Mouse (Mus musculus): ENCODE data around the gene Gm42791. TPM values are rescaled to one million over a fixed set of nuclear protein-coding genes. Genes with fewer than 3 reads are reported as not detected.

Gm42791 gene
- total and polyA plus RNA-seq, 2 experiments: not detected

DNA sequence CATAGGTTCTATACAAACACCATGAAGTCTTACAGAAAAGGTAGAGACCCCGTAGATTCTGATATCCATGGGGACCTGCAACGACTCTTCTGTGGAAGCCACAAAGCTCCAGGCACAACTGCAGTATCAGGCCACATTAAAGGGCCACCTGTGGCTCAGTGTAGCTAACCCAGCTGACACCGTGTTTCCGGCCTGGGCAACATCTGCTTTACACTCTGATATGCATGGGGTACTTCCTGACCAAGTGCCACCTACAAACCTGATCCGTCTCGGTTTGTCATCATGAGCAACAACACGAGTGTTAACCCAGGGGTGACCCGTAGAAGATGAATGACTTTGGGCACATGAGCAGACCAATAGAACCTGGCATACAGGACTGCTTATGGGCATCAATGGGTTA lies 18.1 kb downstream of the Gm42791 start:
- 89% methylated on average over 8 of the region's 8 CpGs for WGBS
- Histone ChIP-seq H3K4me1 (ENCODE audit: control insufficient read depth, insufficient read depth, low read length) (peaks cover 13% of the 10 kb centered on the region), H3K9ac (ENCODE audit: low read depth, low read length) (no peak overlapping the region), H3K27me3 (ENCODE audit: control insufficient read depth, insufficient read depth, low read length) (no peaks in the 10 kb centered on the region), H3K27ac (replicated peaks; ENCODE audit: insufficient read depth, low read depth, low read length) (no peak overlapping the region), H3K4me3 (ENCODE audit: insufficient read depth, low read depth, low read length) (no peak overlapping the region), H3K79me2 (ENCODE audit: control insufficient read depth, insufficient read depth, low read length) (no peaks in the 10 kb centered on the region), H3K36me3 (ENCODE audit: control insufficient read depth, insufficient read depth, low read length) (no peaks in the 10 kb centered on the region)
- no peak for DNase-seq (ENCODE audit: extremely low read depth, low read depth, low spot score)
- TF ChIP-seq POLR2A (IDR thresholded peaks at IDR 0.05; ENCODE audit: extremely low read depth, insufficient read depth, low read length): no peak
- no peak for TF ChIP-seq CTCF (IDR thresholded peaks at IDR 0.05; ENCODE audit: low read depth, low read length)

DNA sequence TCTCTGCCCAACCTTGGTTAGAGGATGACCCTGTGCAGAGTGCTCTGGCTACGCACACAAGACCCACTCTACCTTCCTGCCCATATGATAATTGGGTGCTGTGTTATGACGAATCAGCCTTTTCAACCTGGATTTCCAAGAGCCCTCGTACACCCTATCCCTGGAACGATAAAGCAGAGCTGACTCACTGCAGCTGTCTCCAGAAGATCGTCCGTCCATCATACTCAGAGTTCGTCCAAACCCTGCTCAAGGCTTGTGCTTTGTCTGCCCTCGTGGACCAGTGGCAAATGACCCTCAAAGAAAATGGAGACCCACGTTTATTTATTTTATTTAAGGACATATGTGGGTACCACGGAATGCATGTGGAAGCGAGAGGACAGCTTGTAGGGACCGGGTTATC lies 19.9 kb downstream of the Gm42791 start:
- Histone ChIP-seq H3K36me3 (ENCODE audit: control insufficient read depth, insufficient read depth, low read length) (no peaks in the 10 kb centered on the region), H3K79me2 (ENCODE audit: control insufficient read depth, insufficient read depth, low read length) (no peaks in the 10 kb centered on the region), H3K27me3 (ENCODE audit: control insufficient read depth, insufficient read depth, low read length) (no peaks in the 10 kb centered on the region), H3K4me3 (ENCODE audit: insufficient read depth, low read depth, low read length) (no peak overlapping the region), H3K27ac (replicated peaks; ENCODE audit: insufficient read depth, low read depth, low read length) (no peak overlapping the region), H3K9ac (ENCODE audit: low read depth, low read length) (no peak overlapping the region), H3K4me1 (ENCODE audit: control insufficient read depth, insufficient read depth, low read length) (peaks cover 13% of the 10 kb centered on the region)
- TF ChIP-seq POLR2A (IDR thresholded peaks at IDR 0.05; ENCODE audit: extremely low read depth, insufficient read depth, low read length) (no peak), CTCF (IDR thresholded peaks at IDR 0.05; ENCODE audit: low read depth, low read length) (no peak)
- DNase-seq (ENCODE audit: extremely low read depth, low read depth, low spot score): no peak
- WGBS: 96% methylated on average over 12 of the region's 12 CpGs

DNA sequence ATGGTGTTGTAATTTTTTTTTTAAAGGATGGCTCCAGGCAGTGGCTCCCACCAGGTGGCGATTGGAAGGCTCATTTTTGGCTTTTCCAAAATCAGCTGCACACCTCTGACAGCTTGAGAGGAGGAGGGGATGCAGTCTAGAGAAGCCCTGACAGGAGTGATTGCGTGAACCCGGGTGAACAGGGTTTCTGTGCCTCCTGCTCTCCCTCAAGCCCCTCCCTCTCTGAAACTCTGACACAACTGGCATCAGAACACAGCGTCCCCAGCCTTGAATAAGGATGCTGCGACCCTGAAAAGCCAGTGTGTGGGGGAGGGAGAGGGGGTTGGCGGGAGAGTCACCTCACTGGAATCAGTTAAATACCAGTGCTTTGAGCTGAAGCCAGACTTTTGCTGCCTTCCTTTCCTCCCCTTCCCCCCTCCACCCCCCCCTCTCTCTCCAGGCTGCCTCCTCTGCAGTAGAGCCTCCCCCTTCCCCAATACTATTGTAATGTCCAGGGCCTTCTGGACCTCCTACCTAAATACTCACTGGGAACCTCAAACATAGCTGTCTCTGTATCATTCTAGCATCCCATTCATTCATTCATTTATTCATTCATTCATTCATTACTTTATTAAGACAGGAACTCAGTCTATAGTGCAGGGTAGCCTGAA lies 21.8 kb downstream of the Gm42791 start:
- Histone ChIP-seq H3K4me3 (ENCODE audit: insufficient read depth, low read depth, low read length) (no peak overlapping the region), H3K4me1 (ENCODE audit: control insufficient read depth, insufficient read depth, low read length) (peaks cover 19% of the 10 kb centered on the region), H3K79me2 (ENCODE audit: control insufficient read depth, insufficient read depth, low read length) (no peaks in the 10 kb centered on the region), H3K9ac (ENCODE audit: low read depth, low read length) (no peak overlapping the region), H3K27me3 (ENCODE audit: control insufficient read depth, insufficient read depth, low read length) (no peaks in the 10 kb centered on the region), H3K36me3 (ENCODE audit: control insufficient read depth, insufficient read depth, low read length) (no peaks in the 10 kb centered on the region), H3K27ac (replicated peaks; ENCODE audit: insufficient read depth, low read depth, low read length) (no peak overlapping the region)
- 49% methylated on average over 6 of the region's 6 CpGs for WGBS
- no peak for DNase-seq (ENCODE audit: extremely low read depth, low read depth, low spot score)
- TF ChIP-seq CTCF (IDR thresholded peaks at IDR 0.05; ENCODE audit: low read depth, low read length): no peak
- TF ChIP-seq POLR2A (IDR thresholded peaks at IDR 0.05; ENCODE audit: extremely low read depth, insufficient read depth, low read length): no peak

DNA sequence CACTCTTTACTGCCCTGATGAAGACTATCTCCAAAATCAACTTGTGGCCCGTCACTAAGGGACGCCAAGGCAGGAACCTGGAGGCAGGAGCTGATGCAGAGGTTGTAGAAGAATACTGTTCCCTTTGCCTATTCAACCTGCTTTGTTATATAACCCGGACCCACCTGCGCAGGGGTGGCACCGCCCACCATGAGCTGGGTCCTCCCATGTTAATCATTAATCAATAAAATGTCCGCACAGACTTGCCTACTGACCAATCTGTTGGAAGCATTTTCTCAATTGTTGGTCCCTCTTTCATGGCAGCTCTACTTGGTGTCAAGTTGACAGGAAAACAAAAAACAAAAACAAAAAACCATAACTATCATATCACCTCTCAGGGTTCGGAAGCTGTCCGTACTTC lies 22.8 kb downstream of the Gm42791 start:
- peak; percentile 51 for DNase-seq (ENCODE audit: extremely low read depth, low read depth, low spot score)
- 80% methylated on average over 8 of the region's 8 CpGs for WGBS
- H3K36me3 ChIP-seq (ENCODE audit: control insufficient read depth, insufficient read depth, low read length): no peaks in the 10 kb centered on the region
- peaks cover 12% of the 10 kb centered on the region for H3K4me1 ChIP-seq (ENCODE audit: control insufficient read depth, insufficient read depth, low read length)
- H3K27me3 ChIP-seq (ENCODE audit: control insufficient read depth, insufficient read depth, low read length): no peaks in the 10 kb centered on the region
- H3K4me3 ChIP-seq (ENCODE audit: insufficient read depth, low read depth, low read length): no peak overlapping the region
- TF ChIP-seq CTCF (IDR thresholded peaks at IDR 0.05; ENCODE audit: low read depth, low read length): no peak
- no peak for TF ChIP-seq POLR2A (IDR thresholded peaks at IDR 0.05; ENCODE audit: extremely low read depth, insufficient read depth, low read length)
- H3K79me2 ChIP-seq (ENCODE audit: control insufficient read depth, insufficient read depth, low read length): no peaks in the 10 kb centered on the region
- no peak overlapping the region for H3K27ac ChIP-seq (replicated peaks; ENCODE audit: insufficient read depth, low read depth, low read length)
- no peak overlapping the region for H3K9ac ChIP-seq (ENCODE audit: low read depth, low read length)

DNA sequence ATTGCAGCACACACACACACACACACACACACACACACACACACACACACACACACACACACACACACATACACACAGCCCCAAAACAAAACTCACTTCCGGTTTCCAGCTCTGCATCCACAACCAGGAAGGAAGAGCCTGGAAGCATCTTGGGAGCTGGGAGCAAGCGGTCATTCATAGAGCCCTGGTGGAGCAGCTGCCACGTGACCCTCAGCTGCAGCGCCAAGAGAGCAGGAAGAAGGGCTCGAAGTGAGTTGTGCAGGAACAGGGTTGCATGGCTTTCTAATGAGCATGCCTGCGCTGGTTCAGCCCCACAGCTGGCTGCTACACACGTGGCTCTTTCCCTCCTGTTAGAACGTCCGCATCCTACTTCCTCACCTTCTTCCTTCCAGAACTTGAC lies 25.3 kb downstream of the Gm42791 start:
- no peaks in the 10 kb centered on the region for H3K36me3 ChIP-seq (ENCODE audit: control insufficient read depth, insufficient read depth, low read length)
- no peak for TF ChIP-seq CTCF (IDR thresholded peaks at IDR 0.05; ENCODE audit: low read depth, low read length)
- TF ChIP-seq POLR2A (IDR thresholded peaks at IDR 0.05; ENCODE audit: extremely low read depth, insufficient read depth, low read length): no peak
- H3K9ac ChIP-seq (ENCODE audit: low read depth, low read length): no peak overlapping the region
- peak overlapping the region; percentile 67; the same call in 1 of the 2 replicates for H3K27ac ChIP-seq (replicated peaks; ENCODE audit: insufficient read depth, low read depth, low read length)
- 70% methylated on average over 9 of the region's 9 CpGs for WGBS
- peaks cover 22% of the 10 kb centered on the region for H3K4me1 ChIP-seq (ENCODE audit: control insufficient read depth, insufficient read depth, low read length)
- H3K27me3 ChIP-seq (ENCODE audit: control insufficient read depth, insufficient read depth, low read length): no peaks in the 10 kb centered on the region
- no peak for DNase-seq (ENCODE audit: extremely low read depth, low read depth, low spot score)
- no peak overlapping the region for H3K4me3 ChIP-seq (ENCODE audit: insufficient read depth, low read depth, low read length)
- H3K79me2 ChIP-seq (ENCODE audit: control insufficient read depth, insufficient read depth, low read length): no peaks in the 10 kb centered on the region

DNA sequence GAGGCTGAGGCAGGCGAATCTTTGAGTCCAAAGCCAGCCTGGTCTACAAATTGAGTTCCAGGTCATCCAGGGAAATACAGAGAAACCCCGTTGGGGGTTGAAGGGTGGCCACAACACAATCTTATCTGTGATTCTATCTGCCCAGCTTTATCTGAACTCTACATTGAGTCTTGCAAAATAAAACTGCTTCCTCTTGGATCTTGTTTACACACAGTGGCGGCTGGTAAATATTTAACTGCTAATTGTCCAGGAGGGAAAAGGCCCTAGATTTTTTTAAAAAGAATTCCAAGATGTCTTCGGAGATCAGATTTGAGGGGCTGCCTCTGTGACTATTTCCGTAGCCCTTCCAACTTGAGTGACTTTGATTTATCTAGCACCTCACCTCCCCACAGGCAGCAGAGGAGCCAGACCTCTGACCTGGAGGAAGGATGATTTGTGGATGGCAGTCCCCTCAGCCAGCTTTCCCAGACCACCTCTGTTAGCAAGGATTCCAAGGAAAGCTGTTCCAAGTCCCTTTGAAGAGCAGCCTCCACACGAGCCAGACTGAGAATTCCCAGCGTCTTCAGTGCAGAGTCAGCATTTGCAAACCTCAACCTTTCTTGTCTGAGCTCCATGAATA lies 25.9 kb downstream of the Gm42791 start:
- H3K27ac ChIP-seq (replicated peaks; ENCODE audit: insufficient read depth, low read depth, low read length): peak overlapping the region; percentile 67
- 0 out of 2 replicates have a peak overlapping the region, but pooled peaks have one; percentile 28 for H3K9ac ChIP-seq (ENCODE audit: low read depth, low read length)
- no peak overlapping the region for H3K4me3 ChIP-seq (ENCODE audit: insufficient read depth, low read depth, low read length)
- H3K36me3 ChIP-seq (ENCODE audit: control insufficient read depth, insufficient read depth, low read length): no peaks in the 10 kb centered on the region
- H3K4me1 ChIP-seq (ENCODE audit: control insufficient read depth, insufficient read depth, low read length): peaks cover 22% of the 10 kb centered on the region
- WGBS: 19% methylated on average over 7 of the region's 7 CpGs
- no peaks in the 10 kb centered on the region for H3K27me3 ChIP-seq (ENCODE audit: control insufficient read depth, insufficient read depth, low read length)
- H3K79me2 ChIP-seq (ENCODE audit: control insufficient read depth, insufficient read depth, low read length): no peaks in the 10 kb centered on the region
- no peak for TF ChIP-seq CTCF (IDR thresholded peaks at IDR 0.05; ENCODE audit: low read depth, low read length)
- TF ChIP-seq POLR2A (IDR thresholded peaks at IDR 0.05; ENCODE audit: extremely low read depth, insufficient read depth, low read length): no peak
- peak; percentile 87 for DNase-seq (ENCODE audit: extremely low read depth, low read depth, low spot score)

All from liver, adult 2 months (tissue).